Mouse (Mus musculus) cortical plate, adult 2 months (tissue): Measurements from ENCODE around the gene Lrrc14b.
A peak's percentile ranks its signal among the peaks of the same experiment; 100 is the strongest.

Experiments
- CTCF ChIP-seq: fragments of 200-500 bp; IDR thresholded peaks from 2 replicates; pipeline ENCODE4 v1.5.1; 2011; ENCODE audit warnings: mild to moderate bottlenecking, control low read depth, low read length; ENCODE audit not compliant: insufficient read depth; ENCODE audit errors: extremely low read depth
- POLR2A ChIP-seq: fragments of 200-500 bp; IDR thresholded peaks from 2 replicates; pipeline ENCODE4 v1.6.1; 2011; ENCODE audit warnings: mild to moderate bottlenecking, low read length, control low read depth; ENCODE audit not compliant: insufficient read depth; ENCODE audit errors: extremely low read depth

- TF ChIP-seq POLR2A (peak; percentile 91), CTCF (no peak)
Measured at GRCm38 (mm10) chr13:74317170-74317849, 46.5 kb downstream of the Lrrc14b start, which contains the start of gene Pdcd6.
